ENCODE assay signal across 8 mouse cellular contexts in genomic region chr17:78417381-78418281, GRCm38 (mm10). TPM values are rescaled to one million over a fixed set of nuclear protein-coding genes. Genes with fewer than 3 reads are reported as not detected.
DNase-seq lines count a peak whose midpoint lies in the region; ATAC-seq and TF ChIP-seq lines count a peak whose summit lies in the region.

Fez2 (minus strand) TSS chr17:78418152.

- TF ChIP-seq POLR2A in cortical plate, adult 2 months (IDR thresholded peaks at IDR 0.05; ENCODE audit: extremely low read depth, insufficient read depth, low read length) = no peak; the same call in 1 of the 2 replicates

- H3K4me3 ChIP-seq in cortical plate, adult 2 months (ENCODE audit: insufficient read depth, low read length) = peak within 1 kb of the TSS; percentile 98

- no peaks in the 10 kb centered on the region for H3K4me1 ChIP-seq in cortical plate, adult 2 months (ENCODE audit: control insufficient read depth, insufficient read depth, low read length)

- no peak for TF ChIP-seq CTCF in cortical plate, adult 2 months (IDR thresholded peaks at IDR 0.05; ENCODE audit: extremely low read depth, insufficient read depth, low read length)

- peak; percentile 81 for DNase-seq in ZHBTc4 (ENCODE audit: low read depth, low spot score)
- peak; percentile 97 for DNase-seq in gastrocnemius, postnatal 10 days
- peak; percentile 91 for DNase-seq in induced T-regulatory cell, adult 2 months (ENCODE audit: low read depth)
- DNase-seq in left cerebral cortex, adult 9 months (ENCODE audit: low spot score in 2 of 2) = peak; percentile 46 to 90
- DNase-seq in right cerebral cortex, postnatal 14 days = peak; percentile 87
- DNase-seq in urinary bladder, postnatal 36 days (ENCODE audit: low spot score in 2 of 2) = peak; percentile 95 to 96

- H3K27ac ChIP-seq in cortical plate, adult 2 months (ENCODE audit: insufficient read depth, low read length) = peak within 1 kb of the TSS; percentile 96

- ATAC-seq in megakaryocyte progenitor cell, adult 5-6 weeks (replicated peaks; ENCODE audit: poor library complexity) = peak; percentile 88

RNA-seq across cellular contexts. Expression of gene Fez2, which starts in this region (rescaled TPM):
- 61.6 and 63.2 TPM in 2 replicates for polyA plus RNA-seq in cortical plate, adult 2 months (2012; rRNA removed)
- total RNA-seq in gastrocnemius, postnatal 10 days (2021) = 10 to 100 TPM; 54.8 to 61.1 TPM
- 7.1 and 7.7 TPM in 2 replicates for total RNA-seq in megakaryocyte progenitor cell, adult 5-6 weeks (2015)
- total RNA-seq in megakaryocyte progenitor cell, adult 5-6 weeks (2017) = 12.0 and 15.7 TPM in 2 replicates

Comparison
In these comparisons a context has a peak if more than half of its experiments do, and no peak if none do; other contexts are left out.
1. Peak in every context shown above with its lines: DNase-seq, ATAC-seq, H3K4me3 ChIP-seq and H3K27ac ChIP-seq.